Mouse (Mus musculus) lung, postnatal 4 days (tissue): ENCODE measurements around the gene Gm128.

ENCODE experiments used
- DNase-seq, 2 experiments: peaks; one replicate each; pipeline ENCODE4 v3.0.0; 2021

Gene Gm128

GRCm38 (mm10) chr3:95267855-95268254, 26.5 kb upstream of the Gm128 start:
- no peak for DNase-seq

GRCm38 (mm10) chr3:95266052-95266451, 24.7 kb upstream of the Gm128 start:
- no peak for DNase-seq

- no peak for DNase-seq
Measured at GRCm38 (mm10) chr3:95264724-95265123, 23.3 kb upstream of the Gm128 start.

GRCm38 (mm10) chr3:95263089-95263739, 21.8 kb upstream of the Gm128 start:
- DNase-seq: peak; percentile 72 to 84

GRCm38 (mm10) chr3:95261975-95262374, 20.6 kb upstream of the Gm128 start:
- DNase-seq: no peak

GRCm38 (mm10) chr3:95256931-95257330, 15.5 kb upstream of the Gm128 start:
- DNase-seq: no peak

- DNase-seq: peak; percentile 42 to 57
Measured at GRCm38 (mm10) chr3:95250783-95251424, 9.5 kb upstream of the Gm128 start, which contains the start of gene Bnipl. TSS of gene Bnipl (minus strand) at chr3:95251193.

- no peak for DNase-seq
Measured at GRCm38 (mm10) chr3:95250361-95250760, 9.0 kb upstream of the Gm128 start.

GRCm38 (mm10) chr3:95247660-95248336, 6.4 kb upstream of the Gm128 start:
- DNase-seq: no peak

GRCm38 (mm10) chr3:95246465-95247231, 5.2 kb upstream of the Gm128 start:
- DNase-seq: peak; percentile 49 to 74

- no peak for DNase-seq
Measured at GRCm38 (mm10) chr3:95243086-95243485, 1.7 kb upstream of the Gm128 start.

- DNase-seq: peak in 1 of 2 experiments; percentile 48
Measured at GRCm38 (mm10) chr3:95240900-95241299, 498 bp downstream of the Gm128 start.

GRCm38 (mm10) chr3:95239971-95240370, 1.4 kb downstream of the Gm128 start:
- DNase-seq: no peak

- no peak for DNase-seq
Measured at GRCm38 (mm10) chr3:95239022-95239421, 2.4 kb downstream of the Gm128 start.

GRCm38 (mm10) chr3:95237541-95238099, 3.8 kb downstream of the Gm128 start:
- peak; percentile 41 to 43 for DNase-seq

- no peak for DNase-seq
Measured at GRCm38 (mm10) chr3:95235386-95236301, 5.8 kb downstream of the Gm128 start.

- no peak for DNase-seq
Measured at GRCm38 (mm10) chr3:95233303-95233980, 8.0 kb downstream of the Gm128 start.

GRCm38 (mm10) chr3:95232771-95233170, 8.6 kb downstream of the Gm128 start:
- DNase-seq: no peak

GRCm38 (mm10) chr3:95231298-95232221, 9.8 kb downstream of the Gm128 start, which contains the start of gene Mllt11:
TSS of gene Mllt11 (minus strand) at chr3:95232171.
- peak in 1 of 2 experiments; percentile 43 for DNase-seq
